Mouse (Mus musculus): ENCODE data around the gene Slc30a1. TPM values are rescaled to one million over a fixed set of nuclear protein-coding genes. Genes with fewer than 3 reads are reported as not detected.

Gene Slc30a1
- total RNA-seq, 1 experiment from 2014 or later = 19.8 TPM

- DNase-seq = peak; percentile 13
These were observed 9.6 kb upstream of the Slc30a1 start for GRCm38 (mm10) chr1:191896806-191897552.

GRCm38 (mm10) chr1:191905637-191906533 lies 682 bp upstream of the Slc30a1 start:
- no peak for DNase-seq

GRCm38 (mm10) chr1:191907431-191907810 lies 854 bp downstream of the Slc30a1 start:
- DNase-seq = peak; percentile 84

- DNase-seq = no peak
These were observed 2.3 kb downstream of the Slc30a1 start for GRCm38 (mm10) chr1:191908906-191909305.

GRCm38 (mm10) chr1:191909316-191909715 lies 2.7 kb downstream of the Slc30a1 start:
- no peak for DNase-seq

GRCm38 (mm10) chr1:191910646-191911045 lies 4.1 kb downstream of the Slc30a1 start:
- no peak for DNase-seq

- no peak for DNase-seq
These were observed 4.6 kb downstream of the Slc30a1 start for GRCm38 (mm10) chr1:191911067-191911668.

GRCm38 (mm10) chr1:191914647-191915046 lies 8.1 kb downstream of the Slc30a1 start:
- no peak for DNase-seq

- DNase-seq = no peak
These were observed 9.0 kb downstream of the Slc30a1 start for GRCm38 (mm10) chr1:191915586-191915985.

GRCm38 (mm10) chr1:191916876-191917275 lies 10.3 kb downstream of the Slc30a1 start:
- no peak for DNase-seq

- no peak for DNase-seq
These were observed 12.8 kb downstream of the Slc30a1 start for GRCm38 (mm10) chr1:191919336-191919735.

GRCm38 (mm10) chr1:191921701-191922100 lies 15.1 kb downstream of the Slc30a1 start:
- no peak for DNase-seq

GRCm38 (mm10) chr1:191925496-191925895 lies 18.9 kb downstream of the Slc30a1 start:
- no peak for DNase-seq

- DNase-seq = no peak
These were observed 20.1 kb downstream of the Slc30a1 start for GRCm38 (mm10) chr1:191926681-191927080.

GRCm38 (mm10) chr1:191928345-191928744 lies 21.8 kb downstream of the Slc30a1 start:
- DNase-seq = no peak

- no peak for DNase-seq
These were observed 22.5 kb downstream of the Slc30a1 start for GRCm38 (mm10) chr1:191929065-191929464.

GRCm38 (mm10) chr1:191929897-191930524 lies 23.4 kb downstream of the Slc30a1 start:
- no peak for DNase-seq

GRCm38 (mm10) chr1:191930525-191931105 lies 24.0 kb downstream of the Slc30a1 start:
- no peak for DNase-seq

GRCm38 (mm10) chr1:191932286-191932985 lies 25.9 kb downstream of the Slc30a1 start:
- no peak for DNase-seq

GRCm38 (mm10) chr1:191932986-191933632 lies 26.5 kb downstream of the Slc30a1 start:
- no peak for DNase-seq

- no peak for DNase-seq
These were observed 37.1 kb downstream of the Slc30a1 start for GRCm38 (mm10) chr1:191943638-191944037.

Measured in adrenal gland, postnatal 25 days (tissue).